Mouse (Mus musculus): Measurements from ENCODE around the gene Sult2a8. TPM values are rescaled to one million over a fixed set of nuclear protein-coding genes. Genes with fewer than 3 reads are reported as not detected.
"Not testable (repeated sequence)": the region's sequence is repeated elsewhere in the genome, so short reads cannot be mapped to it uniquely, and the experiment has no call there.

Gene Sult2a8
- 3.0 and 3.6 TPM in 2 replicates for polyA plus RNA-seq (2015; fragmentation: Nextera tagmentation; extraction: Ambion mirVana)

- 46% methylated on average over 3 of the region's 3 CpGs for WGBS (ENCODE audit: insufficient replicate concordance)
- H3K4me2 ChIP-seq (ENCODE audit: low read depth, low read length) = no peak within 1 kb of the TSS
- no peak within 1 kb of the TSS for H3K4me3 ChIP-seq (ENCODE audit: low read depth, low read length)
- ATAC-seq (ENCODE audit: low read depth) = no peak
- H3K27ac ChIP-seq (ENCODE audit: low read length) = no peak within 1 kb of the TSS
- no peaks in the 10 kb centered on the region for H3K36me3 ChIP-seq (ENCODE audit: control insufficient read depth, insufficient read depth)
- no peaks in the 10 kb centered on the region for H3K9me3 ChIP-seq (replicated peaks; ENCODE audit: control insufficient read depth, low read length)
- no peaks in the 10 kb centered on the region for H3K4me1 ChIP-seq (ENCODE audit: control insufficient read depth, low read depth, low read length)
- H3K9ac ChIP-seq (ENCODE audit: low read depth, low read length) = no peak within 1 kb of the TSS
- no peaks in the 10 kb centered on the region for H3K27me3 ChIP-seq (ENCODE audit: control insufficient read depth, insufficient read depth, low read depth, low read length)
Observed at GRCm38 (mm10) chr7:14446534-14446933, at the start of gene Sult2a8. Gene Sult2a8, minus strand, starts transcription at chr7:14446769.

- Histone ChIP-seq H3K27me3 (ENCODE audit: control insufficient read depth, insufficient read depth, low read depth, low read length) (no peaks in the 10 kb centered on the region), H3K36me3 (ENCODE audit: control insufficient read depth, insufficient read depth) (no peaks in the 10 kb centered on the region), H3K4me1 (ENCODE audit: control insufficient read depth, low read depth, low read length) (no peaks in the 10 kb centered on the region), H3K9ac (ENCODE audit: low read depth, low read length) (no peak within 1 kb of the TSS), H3K9me3 (replicated peaks; ENCODE audit: control insufficient read depth, low read length) (no peaks in the 10 kb centered on the region), H3K4me3 (ENCODE audit: low read depth, low read length) (no peak within 1 kb of the TSS), H3K27ac (ENCODE audit: low read length) (no peak within 1 kb of the TSS), H3K4me2 (ENCODE audit: low read depth, low read length) (no peak within 1 kb of the TSS)
- 62% methylated on average over 4 of the region's 4 CpGs for WGBS (ENCODE audit: insufficient replicate concordance)
- ATAC-seq (ENCODE audit: low read depth) = no peak
Observed at GRCm38 (mm10) chr7:14494130-14494529, 47.6 kb upstream of the Sult2a8 start, which contains the start of gene Sult2a7. Gene Sult2a7, minus strand, starts transcription at chr7:14494230.

GRCm38 (mm10) chr7:14492886-14493285, 46.3 kb upstream of the Sult2a8 start:
- Histone ChIP-seq H3K27ac (ENCODE audit: low read length) (no peak overlapping the region), H3K4me1 (ENCODE audit: control insufficient read depth, low read depth, low read length) (no peaks in the 10 kb centered on the region), H3K4me3 (ENCODE audit: low read depth, low read length) (no peak overlapping the region), H3K9me3 (replicated peaks; ENCODE audit: control insufficient read depth, low read length) (no peaks in the 10 kb centered on the region), H3K27me3 (ENCODE audit: control insufficient read depth, insufficient read depth, low read depth, low read length) (no peaks in the 10 kb centered on the region), H3K36me3 (ENCODE audit: control insufficient read depth, insufficient read depth) (no peaks in the 10 kb centered on the region), H3K4me2 (ENCODE audit: low read depth, low read length) (no peak overlapping the region), H3K9ac (ENCODE audit: low read depth, low read length) (no peak overlapping the region)
- 47% methylated on average over 3 of the region's 3 CpGs for WGBS (ENCODE audit: insufficient replicate concordance)
- ATAC-seq (ENCODE audit: low read depth) = no peak

- Histone ChIP-seq H3K9me3 (replicated peaks; ENCODE audit: control insufficient read depth, low read length) (no peaks in the 10 kb centered on the region), H3K4me1 (ENCODE audit: control insufficient read depth, low read depth, low read length) (no peaks in the 10 kb centered on the region), H3K4me2 (ENCODE audit: low read depth, low read length) (no peak overlapping the region), H3K27ac (ENCODE audit: low read length) (no peak overlapping the region), H3K27me3 (ENCODE audit: control insufficient read depth, insufficient read depth, low read depth, low read length) (no peaks in the 10 kb centered on the region), H3K9ac (ENCODE audit: low read depth, low read length) (no peak overlapping the region), H3K36me3 (ENCODE audit: control insufficient read depth, insufficient read depth) (no peaks in the 10 kb centered on the region), H3K4me3 (ENCODE audit: low read depth, low read length) (no peak overlapping the region)
- ATAC-seq (ENCODE audit: low read depth) = no peak
Observed at GRCm38 (mm10) chr7:14439581-14439980, 7.0 kb downstream of the Sult2a8 start.

GRCm38 (mm10) chr7:14438484-14438883, 8.1 kb downstream of the Sult2a8 start:
- Histone ChIP-seq H3K27ac (ENCODE audit: low read length) (no peak overlapping the region), H3K36me3 (ENCODE audit: control insufficient read depth, insufficient read depth) (no peaks in the 10 kb centered on the region), H3K9ac (ENCODE audit: low read depth, low read length) (no peak overlapping the region), H3K9me3 (replicated peaks; ENCODE audit: control insufficient read depth, low read length) (no peaks in the 10 kb centered on the region), H3K4me1 (ENCODE audit: control insufficient read depth, low read depth, low read length) (no peaks in the 10 kb centered on the region), H3K4me2 (ENCODE audit: low read depth, low read length) (no peak overlapping the region), H3K4me3 (ENCODE audit: low read depth, low read length) (no peak overlapping the region), H3K27me3 (ENCODE audit: control insufficient read depth, insufficient read depth, low read depth, low read length) (no peaks in the 10 kb centered on the region)
- WGBS (ENCODE audit: insufficient replicate concordance) = 42% methylated on average over 1 of the region's 1 CpGs
- peak; percentile 87 for ATAC-seq (ENCODE audit: low read depth)

GRCm38 (mm10) chr7:14438029-14438428, 8.5 kb downstream of the Sult2a8 start:
- Histone ChIP-seq H3K4me1 (ENCODE audit: control insufficient read depth, low read depth, low read length) (no peaks in the 10 kb centered on the region), H3K4me2 (ENCODE audit: low read depth, low read length) (no peak overlapping the region), H3K27ac (ENCODE audit: low read length) (no peak overlapping the region), H3K36me3 (ENCODE audit: control insufficient read depth, insufficient read depth) (no peaks in the 10 kb centered on the region), H3K9me3 (replicated peaks; ENCODE audit: control insufficient read depth, low read length) (no peaks in the 10 kb centered on the region), H3K4me3 (ENCODE audit: low read depth, low read length) (no peak overlapping the region), H3K27me3 (ENCODE audit: control insufficient read depth, insufficient read depth, low read depth, low read length) (no peaks in the 10 kb centered on the region), H3K9ac (ENCODE audit: low read depth, low read length) (no peak overlapping the region)
- ATAC-seq (ENCODE audit: low read depth) = peak; percentile 39
- 37% methylated on average over 2 of the region's 2 CpGs for WGBS (ENCODE audit: insufficient replicate concordance)

- not testable (repeated sequence) for H3K4me2 ChIP-seq (ENCODE audit: low read depth, low read length); H3K27me3 ChIP-seq (ENCODE audit: control insufficient read depth, insufficient read depth, low read depth, low read length); H3K36me3 ChIP-seq (ENCODE audit: control insufficient read depth, insufficient read depth); H3K9me3 ChIP-seq (replicated peaks; ENCODE audit: control insufficient read depth, low read length); H3K27ac ChIP-seq (ENCODE audit: low read length); H3K4me1 ChIP-seq (ENCODE audit: control insufficient read depth, low read depth, low read length); H3K4me3 ChIP-seq (ENCODE audit: low read depth, low read length); ATAC-seq (ENCODE audit: low read depth); H3K9ac ChIP-seq (ENCODE audit: low read depth, low read length)
Observed at GRCm38 (mm10) chr7:14399363-14399762, 47.2 kb downstream of the Sult2a8 start.

- no peak overlapping the region for H3K27ac ChIP-seq (ENCODE audit: low read length)
- no peaks in the 10 kb centered on the region for H3K27me3 ChIP-seq (ENCODE audit: control insufficient read depth, insufficient read depth, low read depth, low read length)
- no peaks in the 10 kb centered on the region for H3K36me3 ChIP-seq (ENCODE audit: control insufficient read depth, insufficient read depth)
- no peak overlapping the region for H3K9ac ChIP-seq (ENCODE audit: low read depth, low read length)
- no peak overlapping the region for H3K4me2 ChIP-seq (ENCODE audit: low read depth, low read length)
- no peak overlapping the region for H3K4me3 ChIP-seq (ENCODE audit: low read depth, low read length)
- H3K4me1 ChIP-seq (ENCODE audit: control insufficient read depth, low read depth, low read length) = no peaks in the 10 kb centered on the region
- peak; percentile 35; the same call in 1 of the 2 replicates for ATAC-seq (ENCODE audit: low read depth)
- H3K9me3 ChIP-seq (replicated peaks; ENCODE audit: control insufficient read depth, low read length) = no peaks in the 10 kb centered on the region
Observed at GRCm38 (mm10) chr7:14396462-14396861, 50.1 kb downstream of the Sult2a8 start.
